Mouse (Mus musculus) kidney, postnatal 0 days (tissue): ENCODE measurements at regions not wholly inside any gene's neighbourhood (a gene's known extent, or its start where the extent isn't known, plus 50 kb on each side); places are given as distances from the start of the nearest gene placed in this dataset.
A peak's percentile ranks its signal among the peaks of the same experiment; 100 is the strongest.

ENCODE experiments used
- ATAC-seq: fragments of 200-750 bp; cut with Nextera tagmentation; replicated peaks from 2 replicates; pipeline ENCODE4 v1.8.0; 2017; ENCODE audit warnings: low read depth, moderate number of reproducible peaks, moderate TSS enrichment, moderate library complexity; ENCODE audit not compliant: low FRiP score
- DNase-seq: peaks from one replicate; pipeline ENCODE4 v3.0.0-alpha.2; 2016; ENCODE audit warnings: low spot score
- H3K27ac ChIP-seq: fragments of 300-500 bp; sonication (generic); 2 replicates; pipeline ENCODE4 v1.5.1; 2014; ENCODE audit warnings: mild to moderate bottlenecking
- H3K27me3 ChIP-seq: fragments of 300-500 bp; sonication (generic); 2 replicates; pipeline ENCODE4 v1.6.1; 2014; ENCODE audit warnings: low read length, mixed read lengths; ENCODE audit not compliant: insufficient read depth
- H3K36me3 ChIP-seq: fragments of 300-500 bp; sonication (generic); 2 replicates; pipeline ENCODE4 v1.6.1; 2014; ENCODE audit warnings: low read length, mixed read lengths; ENCODE audit not compliant: insufficient read depth
- H3K4me1 ChIP-seq: fragments of 300-500 bp; sonication (generic); replicated peaks from 2 replicates; pipeline ENCODE4 v1.6.1; 2014; ENCODE audit warnings: antibody characterized with exemption, low read length, mixed read lengths; ENCODE audit not compliant: insufficient read depth
- H3K4me2 ChIP-seq: fragments of 300-500 bp; sonication (generic); 2 replicates; pipeline ENCODE4 v1.6.1; 2014; ENCODE audit warnings: mild to moderate bottlenecking, low read length, moderate library complexity, mixed read lengths
- H3K4me3 ChIP-seq: fragments of 300-500 bp; sonication (generic); replicated peaks from 2 replicates; pipeline ENCODE4 v1.5.1; 2014; ENCODE audit warnings: low read depth, low read length
- H3K9ac ChIP-seq: fragments of 300-500 bp; sonication (generic); 2 replicates; pipeline ENCODE4 v1.6.1; 2014; ENCODE audit warnings: low read depth, low read length
- H3K9me3 ChIP-seq: fragments of 300-500 bp; sonication (generic); replicated peaks from 2 replicates; pipeline ENCODE4 v1.6.1; 2016; ENCODE audit warnings: low read length, inconsistent platforms, mixed read lengths
- CTCF ChIP-seq: IDR thresholded peaks from 2 replicates; pipeline ENCODE4 v1.5.1; 2016; ENCODE audit warnings: antibody characterized with exemption, low read depth, mild to moderate bottlenecking, moderate library complexity
- WGBS: fragments of 180-500 bp; shearing (Covaris S2); extraction: QIAGEN DNeasy Blood & Tissue Kit; methylation state at CpG from one replicate; pipeline ENCODE4 v1.1.7; 2014; 5-methylcytosine and 5-hydroxymethylcytosine counted together

DNA sequence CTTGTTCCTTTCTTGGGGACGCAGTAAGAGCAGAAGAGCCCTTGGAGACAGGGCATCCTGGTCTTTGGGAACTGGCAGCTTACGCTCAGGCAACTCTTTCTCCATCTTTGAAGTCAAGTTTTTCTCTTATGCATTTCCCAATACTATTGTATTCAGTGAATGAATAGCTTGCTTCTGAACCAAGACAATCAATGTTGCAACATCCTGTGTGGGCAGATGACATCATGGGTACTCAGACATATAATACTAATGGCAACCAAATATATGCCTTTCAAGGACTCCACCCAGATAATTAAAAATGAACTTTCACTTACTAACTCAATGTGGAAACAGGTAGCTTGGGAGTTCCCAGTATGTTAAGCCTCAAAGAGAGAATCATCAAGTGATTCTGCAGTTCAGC lies 104.6 kb downstream of the Ngf start:
- ATAC-seq, result no peak
- Histone ChIP-seq H3K4me2 (no peak overlapping the region), H3K27me3 (no peaks in the 10 kb centered on the region), H3K9me3 (no peaks in the 10 kb centered on the region), H3K27ac (no peak overlapping the region), H3K9ac (no peak overlapping the region), H3K4me1 (no peaks in the 10 kb centered on the region), H3K36me3 (no peaks in the 10 kb centered on the region), H3K4me3 (no peak overlapping the region)
- WGBS, result 84% methylated on average over 2 of the region's 2 CpGs
- no peak for TF ChIP-seq CTCF
- DNase-seq, result no peak

DNA sequence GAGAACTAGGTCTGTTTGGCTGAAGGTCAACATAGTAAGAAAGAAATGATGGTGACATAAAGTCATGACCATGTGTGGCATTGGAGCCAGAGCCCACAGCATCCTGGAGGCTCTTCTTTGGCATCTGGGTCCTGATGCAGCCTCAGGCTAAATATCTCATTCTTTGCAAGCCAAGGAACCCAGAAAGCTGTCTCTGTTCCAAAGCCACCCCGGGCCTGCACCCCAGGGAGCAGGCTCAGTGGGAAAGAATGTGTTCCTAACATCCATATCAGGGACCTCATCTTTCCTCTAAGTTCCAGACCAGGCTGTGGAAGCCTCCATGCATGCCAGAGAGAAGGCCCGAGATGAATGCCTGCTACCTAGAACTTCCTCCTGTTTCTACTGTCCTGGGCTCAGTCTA lies 107.2 kb downstream of the Ngf start:
- ATAC-seq (no peak), DNase-seq (no peak)
- H3K9ac ChIP-seq, result no peak overlapping the region
- no peak overlapping the region for H3K27ac ChIP-seq
- H3K9me3 ChIP-seq, result no peaks in the 10 kb centered on the region
- no peaks in the 10 kb centered on the region for H3K4me1 ChIP-seq
- no peaks in the 10 kb centered on the region for H3K27me3 ChIP-seq
- no peak overlapping the region for H3K4me2 ChIP-seq
- 81% methylated on average over 2 of the region's 2 CpGs for WGBS
- H3K36me3 ChIP-seq, result no peaks in the 10 kb centered on the region
- no peak for TF ChIP-seq CTCF
- no peak overlapping the region for H3K4me3 ChIP-seq

GRCm38 (mm10) chr3:102581830-102582229 lies 112.1 kb downstream of the Ngf start:
- H3K4me3 ChIP-seq, result no peak overlapping the region
- no peaks in the 10 kb centered on the region for H3K36me3 ChIP-seq
- no peaks in the 10 kb centered on the region for H3K27me3 ChIP-seq
- no peaks in the 10 kb centered on the region for H3K9me3 ChIP-seq
- 45% methylated on average over 3 of the region's 3 CpGs for WGBS
- H3K9ac ChIP-seq, result no peak overlapping the region
- no peak for DNase-seq
- no peak overlapping the region for H3K27ac ChIP-seq
- no peak for ATAC-seq
- no peaks in the 10 kb centered on the region for H3K4me1 ChIP-seq
- no peak overlapping the region for H3K4me2 ChIP-seq
- no peak for TF ChIP-seq CTCF

DNA sequence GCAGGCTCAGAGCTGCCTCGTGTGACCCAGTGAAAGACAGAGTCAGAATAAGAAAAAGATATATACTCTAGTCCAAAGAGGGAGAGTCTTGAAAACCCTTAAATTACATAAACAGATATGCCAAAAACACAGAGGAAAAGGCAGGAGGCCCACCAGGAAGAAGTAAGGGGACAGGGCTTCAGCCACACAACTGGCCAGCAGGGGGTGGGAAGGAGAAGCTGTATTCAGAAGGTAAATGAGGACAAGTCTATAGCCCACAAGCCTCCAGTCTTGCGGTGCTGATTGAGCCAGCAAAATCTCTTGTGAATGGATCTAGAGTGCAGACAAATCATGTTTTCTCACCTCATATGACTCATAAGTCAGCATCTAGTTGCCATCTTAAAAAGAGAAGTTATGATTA lies 115.4 kb downstream of the Ngf start:
- H3K9ac ChIP-seq, result no peak overlapping the region
- H3K9me3 ChIP-seq, result no peaks in the 10 kb centered on the region
- H3K27me3 ChIP-seq, result no peaks in the 10 kb centered on the region
- DNase-seq (no peak), ATAC-seq (no peak)
- no peaks in the 10 kb centered on the region for H3K36me3 ChIP-seq
- no peaks in the 10 kb centered on the region for H3K4me1 ChIP-seq
- TF ChIP-seq CTCF, result no peak
- no peak overlapping the region for H3K4me2 ChIP-seq
- WGBS, result 76% methylated on average over 2 of the region's 2 CpGs
- no peak overlapping the region for H3K4me3 ChIP-seq
- H3K27ac ChIP-seq, result no peak overlapping the region

GRCm38 (mm10) chr3:102586221-102586620 lies 116.5 kb downstream of the Ngf start:
- Histone ChIP-seq H3K27me3 (no peaks in the 10 kb centered on the region), H3K4me3 (no peak overlapping the region), H3K27ac (no peak overlapping the region), H3K36me3 (no peaks in the 10 kb centered on the region), H3K9ac (no peak overlapping the region), H3K9me3 (no peaks in the 10 kb centered on the region), H3K4me2 (no peak overlapping the region), H3K4me1 (no peaks in the 10 kb centered on the region)
- WGBS, result 55% methylated on average over 5 of the region's 5 CpGs
- DNase-seq (no peak), ATAC-seq (no peak)
- no peak for TF ChIP-seq CTCF

- no peak overlapping the region for H3K9ac ChIP-seq
- DNase-seq, result no peak
- H3K27ac ChIP-seq, result no peak overlapping the region
- H3K4me3 ChIP-seq, result no peak overlapping the region
- H3K4me2 ChIP-seq, result no peak overlapping the region
- WGBS, result 53% methylated on average over 7 of the region's 7 CpGs
- no peak for ATAC-seq
- no peak for TF ChIP-seq CTCF
- H3K27me3 ChIP-seq, result no peaks in the 10 kb centered on the region
- no peaks in the 10 kb centered on the region for H3K4me1 ChIP-seq
- no peaks in the 10 kb centered on the region for H3K36me3 ChIP-seq
- H3K9me3 ChIP-seq, result no peaks in the 10 kb centered on the region
Observed at GRCm38 (mm10) chr3:102592041-102592440, 122.3 kb downstream of the Ngf start.

DNA sequence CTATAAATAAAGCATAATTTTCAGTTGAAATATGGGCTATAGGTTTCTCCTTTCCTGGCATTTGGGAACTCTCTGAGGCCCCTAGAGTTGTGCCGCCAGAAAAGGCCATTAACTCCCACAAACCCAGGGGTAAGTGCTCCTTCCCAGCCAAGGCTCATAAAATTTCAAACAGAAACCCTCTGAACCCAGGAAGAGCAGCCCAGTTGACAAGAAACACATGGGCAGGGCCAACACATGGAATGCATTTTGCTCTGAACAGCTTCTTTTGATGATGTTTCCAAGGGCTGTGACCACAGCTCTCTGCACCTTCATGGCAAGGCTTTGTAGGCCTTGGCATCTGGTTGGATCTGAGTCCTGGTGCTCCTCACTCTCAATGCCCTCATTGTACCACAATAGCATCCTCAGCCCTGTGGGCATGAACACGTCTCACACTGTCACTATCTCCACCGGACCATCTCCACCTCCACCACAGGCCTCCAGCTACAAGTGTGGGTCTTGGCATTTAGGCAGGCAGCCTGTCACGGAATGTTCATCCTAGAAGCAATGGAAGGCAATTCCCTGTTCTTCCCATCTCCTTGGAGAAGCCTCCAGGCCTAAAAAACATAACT lies 127.3 kb downstream of the Ngf start:
- Histone ChIP-seq H3K36me3 (no peaks in the 10 kb centered on the region), H3K4me1 (no peaks in the 10 kb centered on the region), H3K27me3 (no peaks in the 10 kb centered on the region), H3K9me3 (no peaks in the 10 kb centered on the region), H3K4me2 (no peak overlapping the region), H3K27ac (no peak overlapping the region), H3K4me3 (no peak overlapping the region), H3K9ac (no peak overlapping the region)
- DNase-seq (peak; percentile 47), ATAC-seq (no peak)
- WGBS, result 64% methylated on average over 4 of the region's 4 CpGs
- TF ChIP-seq CTCF, result no peak
